8 mouse cellular contexts compared by ENCODE assay signal in the genomic region with DNA sequence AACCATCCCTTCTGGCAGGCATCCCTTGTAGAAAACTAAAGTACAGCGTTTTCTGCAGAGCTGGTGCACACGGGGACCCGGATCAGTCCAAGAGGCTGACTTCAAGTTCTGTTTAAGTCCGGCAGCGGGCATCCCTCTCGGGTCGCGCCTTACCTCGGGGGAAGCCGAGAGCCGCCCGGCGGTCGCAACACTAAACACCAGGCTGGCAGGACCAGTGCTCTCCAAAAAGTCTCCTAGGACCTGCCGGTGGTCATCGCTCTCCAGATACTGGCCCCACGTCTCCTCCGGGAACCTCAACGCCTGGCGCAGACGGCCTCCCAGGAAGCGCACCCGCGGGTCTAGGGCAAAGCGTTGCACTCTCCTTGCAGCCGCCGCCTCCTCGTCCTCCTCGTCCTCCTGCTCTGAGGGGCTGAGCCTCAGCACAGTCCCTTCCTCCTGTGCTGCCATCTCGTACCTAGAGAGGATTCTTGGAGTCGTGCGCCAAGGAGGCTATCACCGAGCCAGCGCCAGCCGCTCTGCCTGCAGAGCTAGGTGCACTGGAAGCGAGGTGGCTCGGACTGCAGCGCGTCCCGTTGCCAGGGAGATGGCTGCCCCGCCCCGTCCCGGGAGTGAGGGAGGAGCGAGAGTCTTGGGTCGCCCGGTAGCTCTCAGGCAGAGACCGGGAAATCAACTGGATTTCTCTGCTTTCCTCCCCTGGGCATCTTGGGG. TPM values are rescaled to one million over a fixed set of nuclear protein-coding genes. Genes with fewer than 3 reads are reported as not detected.
DNase-seq lines count a peak whose midpoint lies in the region; ATAC-seq and TF ChIP-seq lines count a peak whose summit lies in the region.

A gene (minus strand): TSS at position 658 of the 708 bp plus-strand sequence.

- H3K36me3 ChIP-seq in forebrain, embryonic 10.5 days (replicated peaks) = no peaks in the 10 kb centered on the region
- H3K36me3 ChIP-seq in heart, embryonic 14.5 days (ENCODE audit: control insufficient read depth, insufficient read depth, low read length) = no peaks in the 10 kb centered on the region
- H3K36me3 ChIP-seq in kidney, postnatal 0 days (ENCODE audit: insufficient read depth, low read length) = no peaks in the 10 kb centered on the region
- no peaks in the 10 kb centered on the region for H3K36me3 ChIP-seq in liver, embryonic 12.5 days
- H3K36me3 ChIP-seq in stomach, embryonic 14.5 days (ENCODE audit: control insufficient read depth, insufficient read depth, low read length) = no peaks in the 10 kb centered on the region

- H3K4me2 ChIP-seq in heart, embryonic 14.5 days (ENCODE audit: low read length) = peak within 1 kb of the TSS; percentile 86
- peak within 1 kb of the TSS; percentile 84 for H3K4me2 ChIP-seq in kidney, postnatal 0 days (ENCODE audit: low read length)
- peak within 1 kb of the TSS; percentile 68 for H3K4me2 ChIP-seq in liver, embryonic 12.5 days
- peak within 1 kb of the TSS; percentile 95 for H3K4me2 ChIP-seq in stomach, embryonic 14.5 days (replicated peaks; ENCODE audit: low read depth, low read length)

- H3K9ac ChIP-seq in heart, embryonic 14.5 days (ENCODE audit: low read length) = peak within 1 kb of the TSS; percentile 38; the same call in 1 of the 2 replicates
- 0 out of 2 replicates have a peak within 1 kb of the TSS, but pooled peaks have one; percentile 23 for H3K9ac ChIP-seq in kidney, postnatal 0 days (ENCODE audit: low read depth, low read length)
- no peak within 1 kb of the TSS for H3K9ac ChIP-seq in liver, embryonic 12.5 days
- H3K9ac ChIP-seq in stomach, embryonic 14.5 days (replicated peaks; ENCODE audit: low read depth, low read length) = no peak within 1 kb of the TSS

- no peaks in the 10 kb centered on the region for H3K9me3 ChIP-seq in forebrain, embryonic 10.5 days
- H3K9me3 ChIP-seq in heart, embryonic 14.5 days (ENCODE audit: control insufficient read depth, low read length) = no peaks in the 10 kb centered on the region
- no peaks in the 10 kb centered on the region for H3K9me3 ChIP-seq in kidney, postnatal 0 days (replicated peaks; ENCODE audit: low read length)
- no peaks in the 10 kb centered on the region for H3K9me3 ChIP-seq in liver, embryonic 12.5 days (replicated peaks)
- H3K9me3 ChIP-seq in stomach, embryonic 14.5 days (ENCODE audit: control insufficient read depth, low read depth, low read length) = no peaks in the 10 kb centered on the region

- peaks cover 11% of the 10 kb centered on the region for H3K4me1 ChIP-seq in forebrain, embryonic 10.5 days
- no peaks in the 10 kb centered on the region for H3K4me1 ChIP-seq in heart, embryonic 14.5 days (ENCODE audit: control insufficient read depth in 2 of 2, insufficient read depth in 2 of 2, low read length in 2 of 2)
- no peaks in the 10 kb centered on the region; the same call in 1 of the 2 replicates for H3K4me1 ChIP-seq in kidney, postnatal 0 days (replicated peaks; ENCODE audit: insufficient read depth, low read length)
- 0 out of 2 replicates have a peak, but pooled peaks cover 7% of the 10 kb centered on the region for H3K4me1 ChIP-seq in liver, embryonic 12.5 days
- H3K4me1 ChIP-seq in stomach, embryonic 14.5 days (ENCODE audit: control insufficient read depth, insufficient read depth, low read length) = 0 out of 2 replicates have a peak, but pooled peaks cover 4% of the 10 kb centered on the region

- under 1% methylated on average over 47 of the region's 47 CpGs for WGBS in forebrain, embryonic 10.5 days
- under 1% methylated on average over 47 of the region's 47 CpGs for WGBS in heart, embryonic 14.5 days
- under 1% methylated on average over 47 of the region's 47 CpGs for WGBS in kidney, postnatal 0 days
- 2% methylated on average over 47 of the region's 47 CpGs for WGBS in liver, embryonic 12.5 days (ENCODE audit: insufficient replicate concordance)
- WGBS in stomach, embryonic 14.5 days = under 1% methylated on average over 47 of the region's 47 CpGs

- H3K27ac ChIP-seq in forebrain, embryonic 10.5 days = no peak within 1 kb of the TSS
- H3K27ac ChIP-seq in heart, embryonic 14.5 days (replicated peaks in 1 of 2; ENCODE audit: control insufficient read depth in 1 of 2, insufficient read depth in 1 of 2, low read depth in 2 of 2, low read length in 2 of 2) = no peak within 1 kb of the TSS
- no peak within 1 kb of the TSS for H3K27ac ChIP-seq in kidney, postnatal 0 days
- no peak within 1 kb of the TSS for H3K27ac ChIP-seq in liver, embryonic 12.5 days
- no peak within 1 kb of the TSS for H3K27ac ChIP-seq in stomach, embryonic 14.5 days (ENCODE audit: low read length)

- TF ChIP-seq CTCF in kidney, postnatal 0 days (IDR thresholded peaks at IDR 0.05; ENCODE audit: low read depth) = no peak

- peak; percentile 74 for DNase-seq in CD4-positive, CD25-positive, alpha-beta regulatory T cell, adult 2 months (ENCODE audit: low read depth, low spot score)
- peak; percentile 34 for DNase-seq in c-Kit-positive CD71-positive TER-119-negative erythroid progenitor cells, embryonic 14.5 days (ENCODE audit: low read depth)
- peak; percentile 82 for DNase-seq in forebrain, embryonic 10.5 days (ENCODE audit: extremely low spot score, low spot score)
- peak; percentile 77 for DNase-seq in kidney, postnatal 0 days (ENCODE audit: low spot score)
- DNase-seq in natural killer cell, adult 2 months (ENCODE audit: low spot score in 2 of 2) = peak; percentile 5 to 19

- H3K4me3 ChIP-seq in forebrain, embryonic 10.5 days = peak within 1 kb of the TSS; percentile 61
- H3K4me3 ChIP-seq in heart, embryonic 14.5 days (ENCODE audit: control insufficient read depth in 1 of 2, insufficient read depth in 1 of 2, low read depth in 1 of 2, low read length in 2 of 2) = peak within 1 kb of the TSS; percentile 51 to 66
- peak within 1 kb of the TSS; percentile 39 for H3K4me3 ChIP-seq in kidney, postnatal 0 days (replicated peaks; ENCODE audit: low read depth, low read length)
- H3K4me3 ChIP-seq in liver, embryonic 12.5 days = peak within 1 kb of the TSS; percentile 52
- H3K4me3 ChIP-seq in stomach, embryonic 14.5 days (ENCODE audit: low read depth, low read length) = peak within 1 kb of the TSS; percentile 45

- peaks cover 66% of the 10 kb centered on the region for H3K27me3 ChIP-seq in forebrain, embryonic 10.5 days (ENCODE audit: poor library complexity, severe bottlenecking)
- peaks cover 37% of the 10 kb centered on the region for H3K27me3 ChIP-seq in heart, embryonic 14.5 days (ENCODE audit: control insufficient read depth, insufficient read depth, low read length)
- H3K27me3 ChIP-seq in kidney, postnatal 0 days (ENCODE audit: insufficient read depth, low read length) = peaks cover 34% of the 10 kb centered on the region
- peaks cover 46% of the 10 kb centered on the region for H3K27me3 ChIP-seq in liver, embryonic 12.5 days (replicated peaks)
- peaks cover 11% of the 10 kb centered on the region; the same call in 1 of the 2 replicates for H3K27me3 ChIP-seq in stomach, embryonic 14.5 days (ENCODE audit: control insufficient read depth, insufficient read depth, low read length)

- ATAC-seq in heart, embryonic 14.5 days (ENCODE audit: insufficient number of reproducible peaks, insufficient read depth, low FRiP score, low read depth) = peak; percentile 83
- ATAC-seq in kidney, postnatal 0 days (replicated peaks; ENCODE audit: low FRiP score, low read depth) = peak; percentile 96
- peak; percentile 91 for ATAC-seq in liver, embryonic 12.5 days
- peak; percentile 97 for ATAC-seq in stomach, embryonic 14.5 days (ENCODE audit: insufficient number of reproducible peaks, insufficient read depth, low FRiP score, low read depth)

RNA-seq across cellular contexts. Expression of the gene that starts here (rescaled TPM):
- polyA plus RNA-seq in forebrain, embryonic 10.5 days (2016; fragmentation: Nextera tagmentation; extraction: Ambion mirVana) = 0.07 and 0.17 TPM in 2 replicates
- polyA plus RNA-seq in heart, embryonic 14.5 days (2014; fragmentation: Nextera tagmentation; extraction: Ambion mirVana) = 0.03 TPM in 1 of 2 replicates, not detected in the other
- 1.0 and 1.3 TPM in 2 replicates for polyA plus RNA-seq in kidney, postnatal 0 days (2015; fragmentation: Nextera tagmentation; extraction: Ambion mirVana)
- 0.05 and 0.07 TPM in 2 replicates for polyA plus RNA-seq in liver, embryonic 12.5 days (2016; fragmentation: Nextera tagmentation; extraction: Ambion mirVana)
- 0.29 and 0.55 TPM in 2 replicates for polyA plus RNA-seq in stomach, embryonic 14.5 days (2014; fragmentation: Nextera tagmentation; extraction: Ambion mirVana)

Comparison
In these comparisons a context has a peak if more than half of its experiments do, and no peak if none do; other contexts are left out.
1. Peak in DNase-seq and H3K4me3 ChIP-seq in forebrain, embryonic 10.5 days; RNA of the gene not detected or under 1 TPM.
2. Peak in ATAC-seq, H3K4me3 ChIP-seq, H3K9ac ChIP-seq and H3K4me2 ChIP-seq in heart, embryonic 14.5 days; RNA of the gene not detected or under 1 TPM.
3. Peak in ATAC-seq, H3K4me3 ChIP-seq and H3K4me2 ChIP-seq in liver, embryonic 12.5 days; RNA of the gene not detected or under 1 TPM.
4. Peak in ATAC-seq, H3K4me3 ChIP-seq and H3K4me2 ChIP-seq in stomach, embryonic 14.5 days; RNA of the gene not detected or under 1 TPM.
5. DNase-seq: peak in every context shown above with its lines; median percentile 82 in forebrain, embryonic 10.5 days; 77 in kidney, postnatal 0 days; 74 in CD4-positive, CD25-positive, alpha-beta regulatory T cell, adult 2 months; 34 in c-Kit-positive CD71-positive TER-119-negative erythroid progenitor cells, embryonic 14.5 days; 12 in natural killer cell, adult 2 months.